Mouse (Mus musculus): ENCODE data around the gene Slc43a1.
A peak's percentile ranks its signal among the peaks of the same experiment; 100 is the strongest.

Slc43a1 gene

GRCm38 (mm10) chr2:84827283-84827920 is 11.2 kb upstream of the Slc43a1 start:
- DNase-seq (ENCODE audit: extremely low spot score, low read depth, low spot score): no peak

GRCm38 (mm10) chr2:84831666-84832391 is 6.8 kb upstream of the Slc43a1 start:
- DNase-seq (ENCODE audit: extremely low spot score, low read depth, low spot score): peak; percentile 88

- no peak for DNase-seq (ENCODE audit: extremely low spot score, low read depth, low spot score)
Observed at GRCm38 (mm10) chr2:84837107-84837506, 1.5 kb upstream of the Slc43a1 start.

GRCm38 (mm10) chr2:84837817-84838592 is 645 bp upstream of the Slc43a1 start:
- DNase-seq (ENCODE audit: extremely low spot score, low read depth, low spot score): no peak

- DNase-seq (ENCODE audit: extremely low spot score, low read depth, low spot score): no peak
Observed at GRCm38 (mm10) chr2:84838993-84839980, 637 bp downstream of the Slc43a1 start.

GRCm38 (mm10) chr2:84840016-84840747 is 1.5 kb downstream of the Slc43a1 start:
- no peak for DNase-seq (ENCODE audit: extremely low spot score, low read depth, low spot score)

GRCm38 (mm10) chr2:84840748-84841563 is 2.3 kb downstream of the Slc43a1 start:
- DNase-seq (ENCODE audit: extremely low spot score, low read depth, low spot score): no peak

GRCm38 (mm10) chr2:84841905-84842304 is 3.3 kb downstream of the Slc43a1 start:
- no peak for DNase-seq (ENCODE audit: extremely low spot score, low read depth, low spot score)

- no peak for DNase-seq (ENCODE audit: extremely low spot score, low read depth, low spot score)
Observed at GRCm38 (mm10) chr2:84843654-84844053, 5.0 kb downstream of the Slc43a1 start.

- DNase-seq (ENCODE audit: extremely low spot score, low read depth, low spot score): no peak
Observed at GRCm38 (mm10) chr2:84845226-84845625, 6.6 kb downstream of the Slc43a1 start.

GRCm38 (mm10) chr2:84850407-84851129 is 11.9 kb downstream of the Slc43a1 start:
- no peak for DNase-seq (ENCODE audit: extremely low spot score, low read depth, low spot score)

- DNase-seq (ENCODE audit: extremely low spot score, low read depth, low spot score): no peak
Observed at GRCm38 (mm10) chr2:84851130-84852040, 12.7 kb downstream of the Slc43a1 start.

- no peak for DNase-seq (ENCODE audit: extremely low spot score, low read depth, low spot score)
Observed at GRCm38 (mm10) chr2:84855732-84856131, 17.1 kb downstream of the Slc43a1 start.

- no peak for DNase-seq (ENCODE audit: extremely low spot score, low read depth, low spot score)
Observed at GRCm38 (mm10) chr2:84858551-84858950, 19.9 kb downstream of the Slc43a1 start.

GRCm38 (mm10) chr2:84859991-84860780 is 21.5 kb downstream of the Slc43a1 start:
- DNase-seq (ENCODE audit: extremely low spot score, low read depth, low spot score): no peak

- no peak for DNase-seq (ENCODE audit: extremely low spot score, low read depth, low spot score)
Observed at GRCm38 (mm10) chr2:84861430-84861829, 22.8 kb downstream of the Slc43a1 start.

- DNase-seq (ENCODE audit: extremely low spot score, low read depth, low spot score): no peak
Observed at GRCm38 (mm10) chr2:84862231-84862630, 23.6 kb downstream of the Slc43a1 start.

Measured in hindlimb bud, embryonic 11.5 days (tissue).